ENCODE assay signal across 11 mouse cellular contexts in genomic region chr10:21235172-21235571, GRCm38 (mm10).
DNase-seq lines count a peak whose midpoint lies in the region; ATAC-seq and TF ChIP-seq lines count a peak whose summit lies in the region.
"Had no signal": no experiment of that assay in that cellular context is flagged by ENCODE, and none has a peak within 500 bp of the region (broad histone marks: within the 10 kb centered on the region; RNA-seq: fewer than 3 reads in every experiment).

No protein-coding gene starts in this region.

- TF ChIP-seq RAD21 in MEL (IDR thresholded peaks at IDR 0.05; ENCODE audit: low read depth, low read length) = no peak

- H3K36me3 ChIP-seq in MEL (ENCODE audit: control insufficient read depth in 1 of 2, insufficient read depth in 2 of 2, low read length in 2 of 2) = peaks cover 0 to 32% of the 10 kb centered on the region in 2 experiments; a peak in 2 of 4 replicates
- no peaks in the 10 kb centered on the region for H3K36me3 ChIP-seq in limb, embryonic 11.5 days (ENCODE audit: control insufficient read depth, insufficient read depth, low read length)
- no peaks in the 10 kb centered on the region for H3K36me3 ChIP-seq in thymus, adult 2 months (ENCODE audit: control insufficient read depth, insufficient read depth, low read length)
- H3K36me3 ChIP-seq: limb, embryonic 13.5 days had no signal

- H3K4me3 ChIP-seq in MEL (ENCODE audit: control insufficient read depth in 1 of 2, insufficient read depth in 1 of 2, low read depth in 2 of 2, low read length in 2 of 2) = no peak overlapping the region
- no peak overlapping the region for H3K4me3 ChIP-seq in limb, embryonic 11.5 days (ENCODE audit: low read depth, low read length)
- no peak overlapping the region for H3K4me3 ChIP-seq in thymus, adult 2 months (ENCODE audit: control insufficient read depth, insufficient read depth, low read length)
- H3K4me3 ChIP-seq: limb, embryonic 13.5 days had no signal

- H3K27ac ChIP-seq in MEL (ENCODE audit: control insufficient read depth, low read depth, low read length) = peak overlapping the region; percentile 20
- no peak overlapping the region for H3K27ac ChIP-seq in limb, embryonic 11.5 days (replicated peaks; ENCODE audit: low read depth, low read length)
- H3K27ac ChIP-seq in thymus, adult 2 months (ENCODE audit: control insufficient read depth, insufficient read depth, low read length) = peak overlapping the region; percentile 98
- H3K27ac ChIP-seq: limb, embryonic 13.5 days; macrophage had no signal

- no peaks in the 10 kb centered on the region for H3K27me3 ChIP-seq in MEL (ENCODE audit: control insufficient read depth in 1 of 2, insufficient read depth in 2 of 2, low read length in 2 of 2)
- H3K27me3 ChIP-seq in limb, embryonic 11.5 days (ENCODE audit: control insufficient read depth, insufficient read depth, low read length) = no peaks in the 10 kb centered on the region
- no peaks in the 10 kb centered on the region for H3K27me3 ChIP-seq in thymus, adult 2 months (ENCODE audit: control insufficient read depth, insufficient read depth, low read length)
- H3K27me3 ChIP-seq: limb, embryonic 13.5 days had no signal

- no peak for TF ChIP-seq POLR2A in MEL (IDR thresholded peaks at IDR 0.05; ENCODE audit: control insufficient read depth in 1 of 2, insufficient read depth in 1 of 2, low read depth in 1 of 2, low read length in 2 of 2, poor library complexity in 1 of 2)
- no peak for TF ChIP-seq POLR2A in thymus, adult 2 months (IDR thresholded peaks at IDR 0.05; ENCODE audit: control insufficient read depth, extremely low read depth, insufficient read depth, low read length, poor library complexity)

- H3K79me2 ChIP-seq in MEL (ENCODE audit: control insufficient read depth, insufficient read depth, low read length, poor library complexity) = no peaks in the 10 kb centered on the region

- TF ChIP-seq EP300 in MEL (IDR thresholded peaks at IDR 0.05; ENCODE audit: low read depth in 1 of 2, low read length in 2 of 2) = no peak

- DNase-seq in CD4-positive, CD25-positive, alpha-beta regulatory T cell, adult 2 months (ENCODE audit: low read depth, low spot score) = peak; percentile 85
- no peak for DNase-seq in MEL (ENCODE audit: low read depth, low spot score)
- DNase-seq in limb, embryonic 11.5 days (ENCODE audit: low spot score) = peak; percentile 37
- DNase-seq in thymus, adult 2 months = peak; percentile 84
- DNase-seq in gastrocnemius, postnatal 4 days (ENCODE audit: low spot score in 2 of 2) = no peak
- DNase-seq in urinary bladder, postnatal 25 days (ENCODE audit: low spot score) = no peak
- no peak for DNase-seq in kidney, postnatal 10 days
- DNase-seq: cerebellum, adult 8-10 months; kidney, adult 11 months had no signal

- WGBS in limb, embryonic 11.5 days = 23% methylated on average over 1 of the region's 1 CpGs
- 2% methylated on average over 1 of the region's 1 CpGs for WGBS in thymus, adult 2 months

- H3K4me1 ChIP-seq in MEL (ENCODE audit: control insufficient read depth in 1 of 2, insufficient read depth in 2 of 2, low read length in 2 of 2) = peaks cover 28 to 30% of the 10 kb centered on the region in 2 experiments
- peaks cover 3% of the 10 kb centered on the region; the same call in 1 of the 2 replicates for H3K4me1 ChIP-seq in limb, embryonic 11.5 days (ENCODE audit: control insufficient read depth, insufficient read depth, low read length)
- peaks cover 34% of the 10 kb centered on the region for H3K4me1 ChIP-seq in thymus, adult 2 months (replicated peaks; ENCODE audit: control insufficient read depth, insufficient read depth, low read length)

- H3K9me3 ChIP-seq in MEL (replicated peaks; ENCODE audit: insufficient read depth, low read length) = no peaks in the 10 kb centered on the region
- no peaks in the 10 kb centered on the region for H3K9me3 ChIP-seq in limb, embryonic 11.5 days (ENCODE audit: control insufficient read depth, low read length)
- H3K9me3 ChIP-seq: limb, embryonic 13.5 days had no signal

- no peak overlapping the region for H3K4me2 ChIP-seq in limb, embryonic 11.5 days (ENCODE audit: low read depth, severe bottlenecking)
- H3K4me2 ChIP-seq: limb, embryonic 13.5 days had no signal

- no peak overlapping the region for H3K9ac ChIP-seq in MEL (ENCODE audit: control insufficient read depth, low read depth, low read length, poor library complexity, severe bottlenecking)
- H3K9ac ChIP-seq in limb, embryonic 11.5 days (ENCODE audit: low read length) = no peak overlapping the region
- H3K9ac ChIP-seq: limb, embryonic 13.5 days had no signal

- TF ChIP-seq CTCF in MEL (IDR thresholded peaks at IDR 0.05 in 2 of 3, conservative IDR thresholded peaks at IDR 0.05 in 1 of 3; ENCODE audit: control insufficient read depth in 1 of 3, insufficient read depth in 1 of 3, low read depth in 2 of 3, low read length in 3 of 3, poor library complexity in 1 of 3, severe bottlenecking in 1 of 3) = no peak
- no peak for TF ChIP-seq CTCF in thymus, adult 2 months (IDR thresholded peaks at IDR 0.05; ENCODE audit: borderline replicate concordance, control insufficient read depth, extremely low read depth, insufficient read depth, low read length, poor library complexity)

- no peak for ATAC-seq in limb, embryonic 11.5 days (ENCODE audit: insufficient number of reproducible peaks, low FRiP score, low TSS enrichment, low read depth)

TF ChIP-seq in MEL, 35 proteins besides CTCF, POLR2A, EP300 and RAD21:
- TF ChIP-seq USF1 (IDR thresholded peaks at IDR 0.05; ENCODE audit: low read depth, low read length) = peak; percentile 74; the same call in 1 of the 2 replicates
- TF ChIP-seq MAFK (IDR thresholded peaks at IDR 0.05; ENCODE audit: borderline replicate concordance, low read depth, low read length) = no peak
- TF ChIP-seq USF2 (IDR thresholded peaks at IDR 0.05; ENCODE audit: borderline replicate concordance in 1 of 2, insufficient read depth in 1 of 2, low read depth in 1 of 2, low read length in 2 of 2) = 0 out of 4 replicates have a peak, but pooled peaks of 1 of the 2 experiments have one; percentile 14
- TF ChIP-seq ELF1 (IDR thresholded peaks at IDR 0.05; ENCODE audit: low read depth, low read length) = no peak
- no peak for TF ChIP-seq HCFC1 (IDR thresholded peaks at IDR 0.05; ENCODE audit: low read depth, low read length)
- peak; percentile 82; the same call in 1 of the 2 replicates for TF ChIP-seq ETS1 (IDR thresholded peaks at IDR 0.05; ENCODE audit: low read depth, low read length)

Comparison
In these comparisons a context has a peak if more than half of its experiments do, and no peak if none do; other contexts are left out.
1. DNase-seq: peak in CD4-positive, CD25-positive, alpha-beta regulatory T cell, adult 2 months (single experiment), limb, embryonic 11.5 days (single experiment) and thymus, adult 2 months (single experiment); none in MEL (single experiment), gastrocnemius, postnatal 4 days (0 of 2), urinary bladder, postnatal 25 days (single experiment) and kidney, postnatal 10 days (single experiment).